ENCODE assay signal across 27 mouse cellular contexts in the genomic region with DNA sequence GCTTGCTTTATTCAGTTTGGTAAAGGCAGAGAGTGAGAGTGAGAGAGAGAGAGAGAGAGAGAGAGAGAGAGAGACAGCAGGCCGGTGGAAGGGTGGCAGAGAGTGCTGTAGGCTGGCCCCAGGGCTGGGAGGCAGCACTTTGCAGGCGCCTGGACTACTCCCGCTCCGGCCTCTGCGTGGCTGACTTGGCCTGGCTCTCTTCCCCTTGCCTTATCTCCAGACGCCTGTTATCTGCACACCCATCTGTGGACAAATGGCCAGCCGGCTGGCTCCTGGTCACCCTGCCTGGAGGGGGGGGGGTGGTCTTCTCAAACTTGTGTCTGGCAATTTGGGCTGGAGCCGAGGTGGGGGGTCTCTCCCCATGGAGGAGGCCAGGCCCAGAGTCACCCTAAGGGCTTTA. TPM values are rescaled to one million over a fixed set of nuclear protein-coding genes. Genes with fewer than 3 reads are reported as not detected.
DNase-seq lines count a peak whose midpoint lies in the region; ATAC-seq lines count a peak whose summit lies in the region.
"Had no signal": no experiment of that assay in that cellular context is flagged by ENCODE, and none has a peak within 500 bp of the region (broad histone marks: within the 10 kb centered on the region; RNA-seq: fewer than 3 reads in every experiment).

No protein-coding gene starts in this region.

- peaks cover 4% of the 10 kb centered on the region; the same call in 1 of the 2 replicates for H3K9me3 ChIP-seq in forebrain, embryonic 10.5 days
- H3K9me3 ChIP-seq in forebrain, embryonic 15.5 days: no peaks in the 10 kb centered on the region
- H3K9me3 ChIP-seq in intestine, embryonic 16.5 days (ENCODE audit: control insufficient read depth, low read length): no peaks in the 10 kb centered on the region
- no peaks in the 10 kb centered on the region for H3K9me3 ChIP-seq in intestine, embryonic 15.5 days
- H3K9me3 ChIP-seq: lung, embryonic 15.5 days had no signal

- no peak overlapping the region for H3K4me2 ChIP-seq in forebrain, embryonic 15.5 days (replicated peaks)
- H3K4me2 ChIP-seq in intestine, embryonic 16.5 days (ENCODE audit: low read depth, low read length): no peak overlapping the region
- no peak overlapping the region for H3K4me2 ChIP-seq in intestine, embryonic 15.5 days (replicated peaks)
- H3K4me2 ChIP-seq: lung, embryonic 15.5 days; midbrain, embryonic 11.5 days had no signal

- no peak for ATAC-seq in forebrain, embryonic 15.5 days (replicated peaks)
- ATAC-seq in intestine, embryonic 16.5 days: peak; percentile 44; the same call in 1 of the 2 replicates
- ATAC-seq in intestine, embryonic 15.5 days: no peak
- ATAC-seq: forebrain, embryonic 16.5 days; hindbrain, embryonic 16.5 days; midbrain, embryonic 16.5 days had no signal

- H3K4me3 ChIP-seq in forebrain, embryonic 10.5 days: no peak overlapping the region
- H3K4me3 ChIP-seq in forebrain, embryonic 15.5 days: no peak overlapping the region
- H3K4me3 ChIP-seq in intestine, embryonic 16.5 days (ENCODE audit: low read length): no peak overlapping the region
- no peak overlapping the region for H3K4me3 ChIP-seq in intestine, embryonic 15.5 days (replicated peaks)
- H3K4me3 ChIP-seq: gastrocnemius, adult 2 months; lung, embryonic 15.5 days had no signal

- H3K9ac ChIP-seq in forebrain, embryonic 15.5 days (replicated peaks): no peak overlapping the region
- H3K9ac ChIP-seq in intestine, embryonic 16.5 days (ENCODE audit: low read depth, low read length): no peak overlapping the region
- H3K9ac ChIP-seq in intestine, embryonic 15.5 days: no peak overlapping the region
- H3K9ac ChIP-seq: liver, embryonic 14.5 days; lung, embryonic 15.5 days had no signal

- peaks cover 17% of the 10 kb centered on the region for H3K4me1 ChIP-seq in forebrain, embryonic 10.5 days
- H3K4me1 ChIP-seq in forebrain, embryonic 15.5 days: no peaks in the 10 kb centered on the region
- no peaks in the 10 kb centered on the region; the same call in 1 of the 2 replicates for H3K4me1 ChIP-seq in intestine, embryonic 16.5 days (ENCODE audit: control insufficient read depth, insufficient read depth, low read length)
- peaks cover 9% of the 10 kb centered on the region; the same call in 1 of the 2 replicates for H3K4me1 ChIP-seq in intestine, embryonic 15.5 days (replicated peaks)

- 66% methylated on average over 8 of the region's 8 CpGs for WGBS in forebrain, embryonic 10.5 days
- 55% methylated on average over 7 of the region's 8 CpGs for WGBS in forebrain, embryonic 15.5 days
- WGBS in intestine, embryonic 16.5 days: 42% methylated on average over 8 of the region's 8 CpGs
- WGBS in intestine, embryonic 15.5 days: 37% methylated on average over 8 of the region's 8 CpGs

- peaks cover 24% of the 10 kb centered on the region for H3K27me3 ChIP-seq in forebrain, embryonic 10.5 days (ENCODE audit: poor library complexity, severe bottlenecking)
- H3K27me3 ChIP-seq in forebrain, embryonic 15.5 days: no peaks in the 10 kb centered on the region
- H3K27me3 ChIP-seq in intestine, embryonic 16.5 days (replicated peaks; ENCODE audit: control insufficient read depth, insufficient read depth, low read length): no peaks in the 10 kb centered on the region
- no peaks in the 10 kb centered on the region for H3K27me3 ChIP-seq in intestine, embryonic 15.5 days (replicated peaks)
- H3K27me3 ChIP-seq: lung, embryonic 15.5 days had no signal

- no peaks in the 10 kb centered on the region for H3K36me3 ChIP-seq in forebrain, embryonic 10.5 days (replicated peaks)
- H3K36me3 ChIP-seq in forebrain, embryonic 15.5 days: no peaks in the 10 kb centered on the region
- H3K36me3 ChIP-seq in intestine, embryonic 16.5 days (ENCODE audit: control insufficient read depth, insufficient read depth, low read length): no peaks in the 10 kb centered on the region
- H3K36me3 ChIP-seq in intestine, embryonic 15.5 days: no peaks in the 10 kb centered on the region
- H3K36me3 ChIP-seq: lung, embryonic 15.5 days had no signal

- 0 out of 2 replicates have a peak overlapping the region, but pooled peaks have one; percentile 25 for H3K27ac ChIP-seq in forebrain, embryonic 10.5 days
- H3K27ac ChIP-seq in forebrain, embryonic 15.5 days (replicated peaks): no peak overlapping the region
- H3K27ac ChIP-seq in intestine, embryonic 16.5 days (ENCODE audit: low read length): no peak overlapping the region
- H3K27ac ChIP-seq in intestine, embryonic 15.5 days: no peak overlapping the region
- H3K27ac ChIP-seq: gastrocnemius, adult 2 months; kidney, postnatal 0 days; liver, embryonic 14.5 days; lung, embryonic 15.5 days had no signal

- DNase-seq in forebrain, embryonic 10.5 days (ENCODE audit: extremely low spot score, low spot score): no peak
- DNase-seq in 3134 (ENCODE audit: extremely low read depth, insufficient read length, low spot score) (peak; percentile 20), 416B (ENCODE audit: low read depth) (peak; percentile 16)
- DNase-seq in lung, postnatal 4 days: no peak
- DNase-seq: cerebellum, adult 8-10 months; cerebellum, postnatal 25 days; gastrocnemius, adult 2 months; gastrocnemius, postnatal 36 days; heart, postnatal 14 days; kidney, adult 8-10 months; layer of hippocampus, postnatal 36 days; left cerebral cortex, postnatal 4 days; liver; right cerebral cortex, postnatal 25 days; thymus, adult 18-20 months; thymus, postnatal 36 days had no signal

RNA-seq across cellular contexts. Expression of gene Hand1, which starts 32.0 kb away (rescaled TPM):
- polyA plus RNA-seq in forebrain, embryonic 10.5 days (2016; fragmentation: Nextera tagmentation; extraction: Ambion mirVana): 0.14 TPM in 1 of 2 replicates, not detected in the other
- not detected in 2 replicates for polyA plus RNA-seq in forebrain, embryonic 15.5 days (2015; fragmentation: Nextera tagmentation; extraction: Ambion mirVana)
- 22.0 and 23.0 TPM in 2 replicates for polyA plus RNA-seq in intestine, embryonic 16.5 days (2015; fragmentation: Nextera tagmentation; extraction: Ambion mirVana)
- polyA plus RNA-seq in intestine, embryonic 15.5 days (2015; fragmentation: Nextera tagmentation; extraction: Ambion mirVana): 25.9 and 27.5 TPM in 2 replicates
- polyA plus RNA-seq: forebrain, embryonic 16.5 days; hindbrain, embryonic 11.5 days; hindbrain, embryonic 16.5 days; midbrain, embryonic 11.5 days; midbrain, embryonic 16.5 days had no signal

Comparison
In these comparisons a context has a peak if more than half of its experiments do, and no peak if none do; other contexts are left out.
1. DNase-seq: peak in 3134 (single experiment) and 416B (single experiment); none in forebrain, embryonic 10.5 days (single experiment) and lung, postnatal 4 days (0 of 2).
2. RNA of gene Hand1, which starts 32.0 kb away (polyA plus RNA-seq): 25.9 to 27.5 TPM in intestine, embryonic 15.5 days and 22.0 to 23.0 TPM in intestine, embryonic 16.5 days; 0.14 TPM in forebrain, embryonic 10.5 days and not detected in forebrain, embryonic 15.5 days; every median in the first group is over 10 times any median in the second.